Mouse (Mus musculus) intestine, embryonic 14.5 days (tissue): ENCODE measurements around the gene Trpv4. TPM values are rescaled to one million over a fixed set of nuclear protein-coding genes. Genes with fewer than 3 reads are reported as not detected.

ENCODE experiments used
- ATAC-seq: fragments of 200-750 bp; cut with Nextera tagmentation; replicated peaks from 2 replicates; pipeline ENCODE4 v1.8.0; 2017; ENCODE audit warnings: low read depth, moderate number of reproducible peaks, moderate TSS enrichment, moderate library complexity; ENCODE audit not compliant: low FRiP score, low TSS enrichment
- DNase-seq: peaks from one replicate; pipeline ENCODE4 v3.0.0-alpha.2; 2018; ENCODE audit warnings: low spot score
- H3K27ac ChIP-seq: fragments of 300-500 bp; sonication (generic); 2 replicates; pipeline ENCODE4 v1.5.1; 2014; ENCODE audit warnings: low read depth, mild to moderate bottlenecking, control low read depth
- H3K27me3 ChIP-seq: fragments of 300-500 bp; sonication (generic); replicated peaks from 2 replicates; pipeline ENCODE4 v1.6.1; 2014; ENCODE audit warnings: low read length, control low read depth; ENCODE audit not compliant: control insufficient read depth, insufficient read depth
- H3K36me3 ChIP-seq: fragments of 300-500 bp; sonication (generic); 2 replicates; pipeline ENCODE4 v1.6.1; 2014; ENCODE audit warnings: low read length, control low read depth; ENCODE audit not compliant: control insufficient read depth, insufficient read depth
- H3K4me1 ChIP-seq: fragments of 300-500 bp; sonication (generic); replicated peaks from 2 replicates; pipeline ENCODE4 v1.6.1; 2014; ENCODE audit warnings: low read length, control low read depth, mixed read lengths; ENCODE audit not compliant: control insufficient read depth, insufficient read depth
- H3K4me2 ChIP-seq: fragments of 300-500 bp; sonication (generic); 2 replicates; pipeline ENCODE4 v1.6.1; 2014; ENCODE audit warnings: low read length
- H3K4me3 ChIP-seq: fragments of 300-500 bp; sonication (generic); 2 replicates; pipeline ENCODE4 v1.5.1; 2014; ENCODE audit warnings: low read depth, low read length, control low read depth, mixed read lengths
- H3K9ac ChIP-seq: fragments of 300-500 bp; sonication (generic); 2 replicates; pipeline ENCODE4 v1.6.1; 2014; ENCODE audit warnings: mild to moderate bottlenecking, low read length
- H3K9me3 ChIP-seq: fragments of 300-500 bp; sonication (generic); 2 replicates; pipeline ENCODE4 v1.6.1; 2016; ENCODE audit warnings: low read length, control low read depth; ENCODE audit not compliant: control insufficient read depth
- WGBS: fragments of 180-500 bp; shearing (Covaris S2); extraction: QIAGEN DNeasy Blood & Tissue Kit; methylation state at CpG from one replicate; pipeline ENCODE4 v1.1.7; 2014; 5-methylcytosine and 5-hydroxymethylcytosine counted together
- polyA plus RNA-seq: library from polyadenylated mRNA; unstranded; fragments of >200 nt; fragmentation: Nextera tagmentation; extraction: Ambion mirVana; gene quantifications from 2 replicates; pipeline ENCODE4 v1.2.1, GENCODE M21; 2014

Gene Trpv4
- polyA plus RNA-seq, 1 experiment from 2014 or later: 0.83 TPM

- Histone ChIP-seq H3K4me3 (no peak overlapping the region), H3K4me2 (no peak overlapping the region), H3K4me1 (peaks cover 13% of the 10 kb centered on the region), H3K9me3 (no peaks in the 10 kb centered on the region), H3K27me3 (no peaks in the 10 kb centered on the region), H3K36me3 (no peaks in the 10 kb centered on the region), H3K9ac (no peak overlapping the region), H3K27ac (no peak overlapping the region)
- DNase-seq (no peak), ATAC-seq (no peak)
- 86% methylated on average over 5 of the region's 5 CpGs for WGBS
Observed at GRCm38 (mm10) chr5:114645916-114646315, 12.3 kb downstream of the Trpv4 start.

- ATAC-seq (no peak), DNase-seq (no peak)
- H3K4me2 ChIP-seq: no peak overlapping the region
- H3K4me3 ChIP-seq: no peak overlapping the region
- H3K27me3 ChIP-seq: no peaks in the 10 kb centered on the region
- WGBS: 38% methylated on average over 6 of the region's 6 CpGs
- no peak overlapping the region for H3K9ac ChIP-seq
- H3K27ac ChIP-seq: no peak overlapping the region
- H3K4me1 ChIP-seq: peaks cover 10% of the 10 kb centered on the region
- H3K36me3 ChIP-seq: no peaks in the 10 kb centered on the region
- H3K9me3 ChIP-seq: no peaks in the 10 kb centered on the region
Observed at GRCm38 (mm10) chr5:114644918-114645317, 13.3 kb downstream of the Trpv4 start.

GRCm38 (mm10) chr5:114640809-114641208 is 17.4 kb downstream of the Trpv4 start:
- Histone ChIP-seq H3K4me1 (peaks cover 5% of the 10 kb centered on the region), H3K9ac (no peak overlapping the region), H3K9me3 (no peaks in the 10 kb centered on the region), H3K4me3 (no peak overlapping the region), H3K4me2 (no peak overlapping the region), H3K27ac (no peak overlapping the region), H3K27me3 (peaks cover 6% of the 10 kb centered on the region; the same call in 1 of the 2 replicates), H3K36me3 (no peaks in the 10 kb centered on the region)
- ATAC-seq (no peak), DNase-seq (no peak)
- WGBS: 84% methylated on average over 10 of the region's 10 CpGs

GRCm38 (mm10) chr5:114639645-114639957 is 18.6 kb downstream of the Trpv4 start:
- no peak overlapping the region for H3K4me3 ChIP-seq
- H3K4me1 ChIP-seq: no peaks in the 10 kb centered on the region; the same call in 1 of the 2 replicates
- H3K9me3 ChIP-seq: no peaks in the 10 kb centered on the region
- ATAC-seq: peak; percentile 34; the same call in 1 of the 2 replicates
- H3K36me3 ChIP-seq: no peaks in the 10 kb centered on the region
- no peak overlapping the region for H3K9ac ChIP-seq
- H3K4me2 ChIP-seq: peak overlapping the region; percentile 38
- 23% methylated on average over 7 of the region's 7 CpGs for WGBS
- DNase-seq: no peak
- H3K27me3 ChIP-seq: peaks cover 6% of the 10 kb centered on the region; the same call in 1 of the 2 replicates
- no peak overlapping the region for H3K27ac ChIP-seq

GRCm38 (mm10) chr5:114638769-114639644 is 19.2 kb downstream of the Trpv4 start:
- ATAC-seq (peak; percentile 87), DNase-seq (peak; percentile 98)
- Histone ChIP-seq H3K9me3 (no peaks in the 10 kb centered on the region), H3K27ac (no peak overlapping the region), H3K9ac (no peak overlapping the region), H3K27me3 (peaks cover 6% of the 10 kb centered on the region; the same call in 1 of the 2 replicates), H3K4me1 (no peaks in the 10 kb centered on the region; the same call in 1 of the 2 replicates), H3K4me2 (peak overlapping the region; percentile 38), H3K4me3 (peak overlapping the region; percentile 6; the same call in 1 of the 2 replicates), H3K36me3 (no peaks in the 10 kb centered on the region)
- 14% methylated on average over 22 of the region's 22 CpGs for WGBS

- Histone ChIP-seq H3K9me3 (no peaks in the 10 kb centered on the region), H3K4me2 (no peak overlapping the region), H3K9ac (no peak overlapping the region), H3K27ac (no peak overlapping the region), H3K27me3 (peaks cover 6% of the 10 kb centered on the region; the same call in 1 of the 2 replicates), H3K4me3 (no peak overlapping the region), H3K4me1 (no peaks in the 10 kb centered on the region; the same call in 1 of the 2 replicates), H3K36me3 (no peaks in the 10 kb centered on the region)
- no peak for ATAC-seq
- DNase-seq: no peak
- WGBS: 77% methylated on average over 25 of the region's 25 CpGs
Observed at GRCm38 (mm10) chr5:114636091-114636490, 22.1 kb downstream of the Trpv4 start.

- no peaks in the 10 kb centered on the region for H3K4me1 ChIP-seq
- H3K4me3 ChIP-seq: no peak overlapping the region
- no peak overlapping the region for H3K27ac ChIP-seq
- H3K9ac ChIP-seq: no peak overlapping the region
- no peak overlapping the region for H3K4me2 ChIP-seq
- DNase-seq (no peak), ATAC-seq (no peak)
- H3K9me3 ChIP-seq: no peaks in the 10 kb centered on the region
- H3K36me3 ChIP-seq: no peaks in the 10 kb centered on the region
- 46% methylated on average over 2 of the region's 2 CpGs for WGBS
- H3K27me3 ChIP-seq: no peaks in the 10 kb centered on the region
Observed at GRCm38 (mm10) chr5:114631336-114631735, 26.9 kb downstream of the Trpv4 start.

- no peak overlapping the region for H3K27ac ChIP-seq
- no peak overlapping the region for H3K4me3 ChIP-seq
- H3K9ac ChIP-seq: no peak overlapping the region
- no peaks in the 10 kb centered on the region for H3K36me3 ChIP-seq
- 21% methylated on average over 3 of the region's 3 CpGs for WGBS
- no peak overlapping the region for H3K4me2 ChIP-seq
- H3K27me3 ChIP-seq: no peaks in the 10 kb centered on the region
- DNase-seq (peak; percentile 87), ATAC-seq (no peak)
- no peaks in the 10 kb centered on the region for H3K4me1 ChIP-seq
- no peaks in the 10 kb centered on the region for H3K9me3 ChIP-seq
Observed at GRCm38 (mm10) chr5:114625590-114625989, 32.6 kb downstream of the Trpv4 start.

GRCm38 (mm10) chr5:114620305-114620704 is 37.9 kb downstream of the Trpv4 start:
- Histone ChIP-seq H3K36me3 (no peaks in the 10 kb centered on the region), H3K27ac (no peak overlapping the region), H3K9me3 (no peaks in the 10 kb centered on the region), H3K4me1 (no peaks in the 10 kb centered on the region), H3K9ac (no peak overlapping the region), H3K4me2 (no peak overlapping the region), H3K4me3 (no peak overlapping the region), H3K27me3 (no peaks in the 10 kb centered on the region)
- no peak for DNase-seq
- no peak for ATAC-seq
- 49% methylated on average over 6 of the region's 6 CpGs for WGBS
